Mouse (Mus musculus): ENCODE data around the gene Pth2.
A peak's percentile ranks its signal among the peaks of the same experiment; 100 is the strongest.

Pth2 gene

GRCm38 (mm10) chr7:45174567-45175280, 6.1 kb upstream of the Pth2 start:
- DNase-seq (ENCODE audit: low spot score) = no peak

GRCm38 (mm10) chr7:45175398-45175797, 5.4 kb upstream of the Pth2 start:
- no peak for DNase-seq (ENCODE audit: low spot score)

GRCm38 (mm10) chr7:45175929-45176328, 4.9 kb upstream of the Pth2 start:
- DNase-seq (ENCODE audit: low spot score) = no peak

GRCm38 (mm10) chr7:45176356-45176755, 4.4 kb upstream of the Pth2 start:
- no peak for DNase-seq (ENCODE audit: low spot score)

- no peak for DNase-seq (ENCODE audit: low spot score)
These were observed 2.2 kb upstream of the Pth2 start for GRCm38 (mm10) chr7:45178550-45178949.

GRCm38 (mm10) chr7:45179469-45179868, 1.3 kb upstream of the Pth2 start, which contains the start of gene Gfy:
Gfy (minus strand) TSS chr7:45179569.
- DNase-seq (ENCODE audit: low spot score) = no peak

GRCm38 (mm10) chr7:45181540-45181939, 745 bp downstream of the Pth2 start:
- peak; percentile 63 for DNase-seq (ENCODE audit: low spot score)

GRCm38 (mm10) chr7:45182199-45182601, 1.4 kb downstream of the Pth2 start:
- peak; percentile 94 for DNase-seq (ENCODE audit: low spot score)

- no peak for DNase-seq (ENCODE audit: low spot score)
These were observed 1.8 kb downstream of the Pth2 start for GRCm38 (mm10) chr7:45182606-45183005.

- no peak for DNase-seq (ENCODE audit: low spot score)
These were observed 2.9 kb downstream of the Pth2 start for GRCm38 (mm10) chr7:45183672-45184071.

GRCm38 (mm10) chr7:45185921-45186320, 5.1 kb downstream of the Pth2 start:
- DNase-seq (ENCODE audit: low spot score) = no peak

- no peak for DNase-seq (ENCODE audit: low spot score)
These were observed 8.8 kb downstream of the Pth2 start for GRCm38 (mm10) chr7:45189600-45189999.

- DNase-seq (ENCODE audit: low spot score) = no peak
These were observed 9.4 kb downstream of the Pth2 start for GRCm38 (mm10) chr7:45190186-45190585.

- no peak for DNase-seq (ENCODE audit: low spot score)
These were observed 10.4 kb downstream of the Pth2 start for GRCm38 (mm10) chr7:45191161-45191560.

GRCm38 (mm10) chr7:45191803-45192363, 11.1 kb downstream of the Pth2 start:
- DNase-seq (ENCODE audit: low spot score) = peak; percentile 54

GRCm38 (mm10) chr7:45192585-45193310, 12.0 kb downstream of the Pth2 start:
- DNase-seq (ENCODE audit: low spot score) = no peak

GRCm38 (mm10) chr7:45193406-45193805, 12.6 kb downstream of the Pth2 start:
- DNase-seq (ENCODE audit: low spot score) = no peak

GRCm38 (mm10) chr7:45193871-45194785, 13.3 kb downstream of the Pth2 start:
- no peak for DNase-seq (ENCODE audit: low spot score)

- no peak for DNase-seq (ENCODE audit: low spot score)
These were observed 14.8 kb downstream of the Pth2 start for GRCm38 (mm10) chr7:45195341-45196175.

GRCm38 (mm10) chr7:45196176-45196535, 15.4 kb downstream of the Pth2 start:
- DNase-seq (ENCODE audit: low spot score) = no peak

- peak; percentile 57 for DNase-seq (ENCODE audit: low spot score)
These were observed 16.2 kb downstream of the Pth2 start for GRCm38 (mm10) chr7:45196994-45197393.
